Mouse (Mus musculus) lung, postnatal 25 days (tissue): ENCODE results near the gene Bach1.

Source experiments
- DNase-seq: peaks from one replicate; pipeline ENCODE4 v3.0.0; 2022; ENCODE audit warnings: low spot score

Gene Bach1

DNA sequence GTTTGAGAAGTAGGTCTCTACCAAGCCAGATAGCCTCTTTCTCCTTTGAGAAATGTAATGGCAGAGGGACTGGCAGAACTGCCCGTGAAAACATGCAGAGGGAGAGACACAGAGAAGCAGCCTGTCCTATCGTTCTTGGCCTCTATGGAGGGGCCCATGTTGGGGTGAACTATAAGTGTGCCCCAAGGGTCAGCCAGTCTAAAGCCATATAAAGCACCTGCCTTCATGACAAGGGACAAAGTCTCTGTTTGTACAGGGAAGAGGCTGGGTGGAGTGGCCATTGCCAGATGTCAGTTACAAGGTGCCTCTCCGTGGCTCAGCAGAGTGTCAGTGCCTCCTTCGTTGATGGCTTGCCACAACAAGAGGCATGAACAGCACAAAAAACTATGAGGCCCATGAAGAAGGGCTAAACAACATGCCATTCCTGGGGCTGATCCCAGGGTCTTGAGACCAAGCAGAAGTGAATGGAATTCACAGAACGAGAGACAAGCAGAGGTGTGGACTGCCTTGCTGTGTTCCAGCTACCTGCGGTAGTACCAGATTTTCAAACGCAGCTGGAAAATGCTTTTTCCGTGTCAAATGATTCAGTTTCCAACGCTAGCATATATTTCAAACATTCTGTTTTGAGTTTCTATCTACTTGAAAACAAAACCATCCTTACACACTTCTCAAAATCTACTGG is 42.4 kb downstream of the Bach1 start:
- no peak for DNase-seq

DNA sequence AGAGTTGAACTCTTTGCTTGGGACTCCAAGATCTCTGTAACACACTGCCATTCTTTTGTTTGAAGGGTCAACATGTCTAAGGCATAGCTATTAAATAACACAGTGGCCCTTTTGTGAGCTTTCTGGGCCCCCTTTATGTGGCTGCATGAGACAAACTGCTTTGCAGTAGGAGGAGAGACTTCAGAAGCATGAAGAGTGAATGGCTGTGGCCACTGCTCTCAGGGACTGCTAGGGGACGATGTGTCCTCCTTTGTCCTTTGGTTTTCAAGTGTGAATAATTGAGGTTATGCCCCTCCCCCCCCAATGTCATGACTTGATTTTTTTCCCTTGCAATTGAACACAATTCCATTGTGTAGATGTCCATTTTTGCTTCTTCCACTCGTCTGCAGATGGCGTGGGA is 44.9 kb downstream of the Bach1 start:
- no peak for DNase-seq

DNA sequence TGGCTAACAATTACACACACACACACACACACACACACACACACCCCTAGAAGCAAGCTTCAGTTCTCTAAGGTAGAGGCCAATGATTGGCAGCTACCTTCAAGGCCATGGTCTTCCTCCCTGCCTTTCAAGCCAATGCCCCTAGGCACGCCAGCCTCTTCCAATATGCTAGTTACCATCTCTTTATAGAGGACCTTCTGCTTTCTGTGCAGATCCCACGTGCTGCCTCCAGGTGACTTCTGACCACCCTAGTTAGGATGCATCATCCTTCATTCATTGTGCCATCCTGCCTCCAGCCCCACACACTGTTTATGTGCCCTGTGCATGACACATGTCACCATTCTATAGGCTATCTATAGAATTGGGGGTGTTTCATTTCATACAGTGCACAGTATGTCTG is 45.6 kb downstream of the Bach1 start:
- no peak for DNase-seq

DNA sequence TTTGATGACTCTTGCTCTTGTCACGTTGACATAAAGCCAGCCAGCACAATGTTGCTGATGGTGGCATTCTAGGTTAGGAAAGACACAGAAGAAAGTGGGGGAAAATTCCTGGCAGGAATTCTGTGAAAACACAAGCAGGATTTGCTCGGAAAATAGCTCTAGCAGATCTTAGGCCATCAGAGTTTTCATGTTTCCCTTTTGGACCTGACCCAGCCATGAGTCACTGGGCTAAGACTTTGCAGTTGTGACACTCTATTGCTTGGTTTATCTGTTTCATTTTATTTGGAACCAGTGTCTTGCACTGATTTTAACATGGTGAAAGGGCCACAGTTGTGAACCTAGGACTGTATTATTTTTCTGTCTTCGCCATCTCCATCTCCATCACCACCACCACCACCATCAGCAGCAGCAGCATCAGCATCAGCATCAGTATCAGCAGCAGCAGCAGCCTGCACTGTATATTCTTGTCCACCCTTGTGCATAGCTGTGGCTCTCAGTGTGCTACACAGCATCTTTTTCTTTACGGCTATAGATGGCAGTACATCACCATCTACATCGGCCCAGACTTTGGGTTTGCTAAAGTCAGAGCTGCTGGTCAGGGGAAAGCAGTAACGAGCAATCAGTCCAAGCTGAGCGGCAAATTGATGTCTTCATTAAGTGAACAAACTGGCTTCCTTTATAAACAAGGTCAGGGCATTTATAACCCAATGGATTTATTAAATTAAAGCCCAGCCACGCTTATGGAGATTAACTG is 46.6 kb downstream of the Bach1 start:
- DNase-seq = no peak

DNA sequence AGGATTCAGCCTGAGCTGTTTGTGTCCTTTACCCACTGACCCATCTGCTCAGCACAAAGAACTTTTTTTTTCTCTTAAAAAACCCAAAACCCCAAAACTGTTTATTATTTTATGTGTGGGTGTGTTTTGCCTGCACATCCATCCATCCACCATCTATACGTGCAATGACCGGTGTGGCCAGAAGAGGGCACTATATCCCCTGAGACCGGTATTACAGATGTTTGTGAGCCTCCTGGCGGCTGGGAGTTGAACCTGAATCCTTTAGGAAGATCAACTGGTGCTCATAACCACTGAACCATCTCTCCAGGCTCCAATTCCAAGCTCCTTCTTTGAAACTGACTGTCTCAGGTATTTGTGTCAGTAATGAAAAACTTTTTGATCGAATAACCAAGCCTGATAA is 48.0 kb downstream of the Bach1 start:
- DNase-seq = peak; percentile 87

DNA sequence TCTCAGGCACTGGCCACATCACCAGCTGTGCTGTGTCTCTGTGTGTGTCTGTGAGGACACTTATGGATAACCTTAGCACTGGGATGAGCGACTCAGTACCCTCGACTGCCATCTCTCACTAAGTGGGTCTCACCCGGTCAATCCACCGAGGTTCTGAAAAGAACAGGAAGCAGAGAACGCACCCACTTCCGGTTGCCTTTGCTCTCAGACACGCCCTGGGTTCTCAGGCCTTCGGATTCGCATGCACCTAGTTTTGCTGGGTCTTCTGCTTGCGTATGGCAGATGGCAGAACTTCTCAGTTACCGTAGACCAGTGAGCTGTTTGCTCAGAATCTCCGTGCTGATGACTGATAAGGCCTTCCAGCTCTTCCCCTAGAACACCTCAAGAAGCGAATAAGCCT is 52.5 kb downstream of the Bach1 start:
- DNase-seq = no peak

DNA sequence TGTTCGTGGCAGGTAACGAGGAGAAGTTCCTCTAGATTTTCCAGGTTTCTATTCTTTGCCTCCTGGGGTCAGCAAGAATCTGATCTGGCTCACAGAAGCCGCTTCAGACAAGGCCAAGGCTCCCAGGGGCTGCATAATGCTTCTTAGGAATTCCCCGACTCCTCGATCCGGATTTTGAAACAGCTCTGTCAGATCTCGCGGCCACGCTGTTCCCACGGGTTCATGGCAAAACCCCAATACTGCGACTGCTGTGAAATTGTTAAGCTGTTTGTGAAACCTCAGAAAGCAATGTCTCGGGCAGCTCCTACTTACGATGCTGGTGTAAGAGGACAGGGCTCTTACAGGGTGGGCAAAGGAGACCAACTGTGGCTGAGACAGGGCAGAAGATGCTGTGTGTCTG is 53.7 kb downstream of the Bach1 start:
- no peak for DNase-seq

DNA sequence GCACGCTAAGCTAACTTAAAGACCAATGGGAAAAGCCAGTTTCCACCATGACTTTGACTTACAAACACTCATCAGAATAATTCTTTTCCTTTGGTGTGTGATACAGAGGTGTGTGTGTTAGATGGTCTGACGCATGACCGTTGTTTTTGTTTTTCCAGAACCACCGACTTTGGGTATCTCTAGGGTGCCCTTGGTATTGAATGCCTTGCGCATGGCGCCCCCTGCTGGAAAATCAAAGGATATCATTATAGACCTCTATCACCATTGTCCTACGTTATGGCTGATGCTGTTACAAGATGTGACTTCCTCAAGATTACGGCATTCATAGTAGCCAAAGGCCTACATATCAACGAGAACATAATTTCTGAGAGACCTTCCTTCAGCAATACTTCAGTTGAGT is 56.1 kb downstream of the Bach1 start:
- DNase-seq = peak; percentile 57

DNA sequence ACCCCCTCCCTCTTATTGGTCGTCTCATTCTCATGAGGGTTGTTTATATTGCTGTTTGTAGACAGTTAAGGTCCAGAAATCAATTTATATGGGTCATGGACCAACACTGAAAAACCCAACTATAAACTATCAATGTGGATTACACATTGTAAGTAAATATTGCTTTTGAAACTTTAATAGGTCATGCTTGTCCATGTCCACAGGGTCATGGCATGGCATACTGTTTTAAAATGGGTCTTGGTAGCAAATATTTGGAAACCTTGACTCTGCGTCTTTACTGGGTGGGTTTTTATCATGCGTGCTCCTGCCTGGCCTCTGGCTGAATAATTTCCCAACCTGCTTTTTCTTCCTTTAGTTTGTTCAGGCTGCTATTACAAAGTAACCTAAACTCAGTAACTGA is 57.2 kb downstream of the Bach1 start:
- DNase-seq = no peak

DNA sequence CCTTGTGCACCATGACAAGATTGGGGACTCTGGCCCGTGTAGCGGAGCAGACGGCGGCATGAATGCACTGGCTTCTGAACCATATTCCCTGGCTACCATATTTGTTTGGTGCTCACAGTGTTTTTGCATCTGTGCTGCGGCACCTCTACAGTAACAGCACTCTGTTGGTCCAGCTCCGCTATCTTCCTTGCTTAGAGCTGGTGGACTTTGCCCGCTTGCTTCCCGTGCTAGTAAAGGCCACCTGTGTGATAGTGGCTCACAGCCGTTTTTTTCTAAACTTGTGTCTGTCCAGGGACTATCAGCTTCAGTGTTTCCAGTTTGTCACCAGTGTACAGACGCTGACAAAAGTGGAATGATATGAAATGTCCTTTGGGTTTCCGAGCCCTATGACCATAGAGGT is 59.3 kb downstream of the Bach1 start:
- no peak for DNase-seq

DNA sequence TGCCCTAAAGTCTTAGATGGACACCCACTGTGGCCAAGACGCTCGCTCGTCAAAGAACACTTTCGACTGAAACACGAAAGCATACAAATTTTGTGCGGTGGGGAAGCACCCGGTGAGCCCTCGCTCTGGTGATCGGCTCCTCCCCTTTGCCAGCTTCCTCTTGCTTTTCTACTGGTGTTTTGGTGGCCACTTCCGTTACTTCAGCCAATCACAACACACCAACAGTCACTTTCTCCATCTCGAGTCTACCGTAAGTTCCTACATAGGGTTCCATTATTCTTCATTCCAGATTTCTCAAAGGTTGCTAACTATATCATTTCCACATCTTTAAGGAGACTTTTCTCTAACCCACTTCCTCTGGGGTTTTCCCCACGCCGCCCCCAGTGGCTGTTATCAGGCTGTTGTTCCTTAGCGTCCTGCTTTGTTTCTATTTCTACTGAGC is 65.9 kb downstream of the Bach1 start:
- no peak for DNase-seq

DNA sequence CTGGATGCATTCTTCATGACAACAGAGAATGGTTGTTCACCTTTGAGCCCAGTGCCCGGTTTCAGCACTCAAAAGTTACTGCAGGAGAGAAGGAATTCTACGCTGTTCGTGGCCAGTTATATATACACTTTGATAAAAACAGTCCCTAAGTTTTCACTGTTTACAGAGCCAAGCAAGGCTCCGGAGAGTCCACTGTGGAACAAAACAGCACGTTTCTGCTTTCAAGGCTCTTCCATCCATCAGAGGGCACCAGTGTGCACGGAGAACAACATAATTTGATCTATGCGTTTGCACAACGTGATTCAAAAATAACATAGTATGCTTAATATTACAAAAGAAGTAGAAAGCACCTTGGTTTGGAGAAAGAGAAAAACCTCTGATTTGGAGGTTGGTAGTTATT is 67.2 kb downstream of the Bach1 start:
- peak; percentile 5 for DNase-seq

DNA sequence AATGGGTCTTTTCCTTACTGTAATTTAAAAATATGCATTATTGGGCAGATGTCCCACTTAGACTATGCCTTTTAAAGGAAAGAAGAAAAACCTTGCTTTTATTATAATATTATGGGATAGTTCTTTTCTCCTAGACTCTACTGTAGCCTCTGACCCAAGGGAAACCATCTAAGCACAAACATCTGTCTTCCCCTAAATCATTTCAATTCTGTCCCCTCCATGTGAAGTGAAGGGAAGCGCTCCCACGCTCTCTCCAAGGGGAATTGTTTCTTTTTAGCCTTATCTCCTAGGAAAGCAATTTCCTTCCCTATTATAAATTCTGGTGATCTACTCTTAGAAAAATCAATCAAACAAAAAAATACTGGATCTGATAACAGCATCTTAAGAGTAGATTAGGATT is 71.8 kb downstream of the Bach1 start:
- DNase-seq = no peak

DNA sequence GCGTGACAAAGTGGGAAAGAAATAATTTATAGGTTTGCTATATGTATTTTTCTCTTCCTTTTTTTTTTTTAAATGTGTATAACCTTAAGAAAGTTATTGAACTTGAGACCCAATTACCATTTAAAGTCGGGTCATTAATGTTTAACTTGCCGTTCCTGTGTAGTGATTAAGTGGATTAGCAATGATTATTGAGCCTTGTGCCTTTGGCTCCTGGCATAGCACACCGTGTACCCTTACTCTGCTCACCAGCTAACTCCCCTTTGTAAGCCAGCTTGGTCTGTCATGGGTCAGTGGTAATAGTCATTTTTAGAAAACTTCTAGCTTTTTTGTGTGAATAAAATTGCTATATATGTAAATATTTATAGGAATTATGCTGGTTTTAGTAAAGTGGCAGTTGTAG is 73.2 kb downstream of the Bach1 start:
- DNase-seq = no peak

DNA sequence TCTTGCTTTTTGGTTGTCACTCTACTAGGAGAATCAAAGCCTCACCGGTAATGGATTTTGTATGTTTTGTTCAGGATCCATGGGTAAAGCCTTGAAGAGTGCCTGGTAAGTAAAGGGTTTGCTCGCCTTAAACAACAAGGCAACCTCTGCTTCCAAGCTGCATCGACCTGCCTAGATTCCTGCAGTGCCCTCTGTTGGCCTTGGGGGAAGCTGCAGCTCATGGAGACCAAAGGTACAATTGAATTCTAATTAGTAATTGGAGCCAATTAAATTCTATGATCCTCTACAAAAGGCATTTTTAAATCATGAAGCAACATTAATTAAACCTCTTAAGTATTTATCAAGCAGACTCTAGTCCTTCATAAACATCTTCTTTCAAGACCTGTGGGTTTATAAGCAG is 75.7 kb downstream of the Bach1 start:
- DNase-seq = no peak

DNA sequence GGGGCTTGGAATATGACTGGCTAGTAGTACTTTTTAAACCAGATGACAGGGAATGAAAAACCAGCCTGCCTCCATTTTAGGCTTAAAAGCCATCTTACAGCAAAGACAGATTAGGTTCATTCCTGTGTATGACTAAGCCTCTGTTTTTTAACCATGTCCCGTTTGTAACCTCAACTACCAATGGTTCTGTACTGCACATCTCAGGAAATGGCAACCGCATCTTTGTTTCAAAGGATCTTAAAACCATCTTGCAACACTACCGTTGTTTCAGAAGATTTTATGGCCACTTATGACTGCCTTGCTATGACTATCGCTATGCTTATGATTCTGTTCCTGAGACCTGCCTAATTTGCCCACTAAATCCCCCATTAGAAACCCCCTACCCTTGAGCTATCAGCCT is 78.6 kb downstream of the Bach1 start:
- no peak for DNase-seq

DNA sequence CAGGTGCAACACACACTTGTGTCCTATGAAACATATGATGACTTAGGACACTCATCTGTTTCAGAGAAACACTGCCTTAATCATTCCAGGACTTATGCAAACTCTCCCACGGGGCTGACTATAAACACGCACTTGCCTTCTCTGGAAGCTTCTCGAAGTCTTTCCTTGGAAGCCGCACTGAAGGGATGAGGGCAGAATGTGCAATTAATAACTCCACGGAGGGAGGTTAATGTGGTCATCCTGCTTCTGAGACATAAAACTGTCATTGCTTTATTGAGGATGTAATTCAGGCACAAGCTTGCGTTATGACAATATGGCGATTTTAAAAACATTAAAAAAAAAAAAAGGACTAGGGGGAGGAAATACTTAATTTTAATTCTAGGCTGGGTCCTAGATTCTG is 82.9 kb downstream of the Bach1 start:
- no peak for DNase-seq
